Mouse (Mus musculus): ENCODE results near the gene Bcas2. TPM values are rescaled to one million over a fixed set of nuclear protein-coding genes. Genes with fewer than 3 reads are reported as not detected.
"Not testable (repeated sequence)": the region's sequence is repeated elsewhere in the genome, so short reads cannot be mapped to it uniquely, and the experiment has no call there.

Bcas2 gene
- total RNA-seq (2021): 10 to 100 TPM; 69.6 to 77.7 TPM

DNA sequence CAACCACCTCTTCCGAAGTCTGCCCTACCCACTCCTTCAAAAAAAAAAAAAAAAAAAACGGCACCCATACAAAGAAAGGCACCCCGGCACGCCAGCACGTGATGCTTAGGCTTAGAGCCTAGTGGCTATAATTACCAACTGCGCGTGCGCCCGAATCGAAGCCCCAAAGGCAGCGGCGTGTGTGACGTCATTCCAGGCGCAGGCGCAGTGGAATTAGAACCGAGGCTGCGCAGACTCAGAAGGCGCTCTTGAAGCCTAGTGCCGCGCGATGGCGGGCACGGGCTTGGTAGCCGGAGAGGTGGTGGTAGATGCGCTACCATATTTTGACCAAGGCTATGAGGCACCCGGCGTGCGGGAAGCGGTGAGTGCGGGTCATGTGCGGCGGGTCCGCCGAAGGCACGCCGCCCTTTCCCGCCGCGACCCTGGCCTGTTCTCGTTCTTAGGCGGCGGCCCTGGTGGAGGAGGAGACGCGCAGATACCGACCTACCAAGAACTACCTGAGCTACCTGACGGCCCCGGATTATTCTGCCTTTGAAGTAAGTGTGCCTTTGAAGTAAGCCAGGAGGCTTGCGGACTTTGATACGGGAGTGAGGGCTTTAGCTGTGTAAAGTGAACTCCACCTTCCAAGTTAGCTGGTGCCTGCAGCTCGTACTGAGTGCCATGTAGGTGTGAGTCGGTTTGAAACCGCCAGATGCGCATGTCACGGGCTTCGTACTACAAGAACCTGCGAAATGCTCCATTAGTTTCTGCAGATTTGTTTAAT, at the start of gene Bcas2:
Gene Bcas2 (plus strand): TSS at position 151 of the 763 bp plus-strand sequence.
- peak; percentile 98 to 99 for DNase-seq (ENCODE audit: extremely low spot score in 1 of 2, low spot score in 2 of 2)
- intact Hi-C loops (cut with DNase I): loop anchor here (2.0 to 10.0 kb wide), 2 partner anchors 113 to 163 kb away; partner anchors contain the start of gene Nras

DNA sequence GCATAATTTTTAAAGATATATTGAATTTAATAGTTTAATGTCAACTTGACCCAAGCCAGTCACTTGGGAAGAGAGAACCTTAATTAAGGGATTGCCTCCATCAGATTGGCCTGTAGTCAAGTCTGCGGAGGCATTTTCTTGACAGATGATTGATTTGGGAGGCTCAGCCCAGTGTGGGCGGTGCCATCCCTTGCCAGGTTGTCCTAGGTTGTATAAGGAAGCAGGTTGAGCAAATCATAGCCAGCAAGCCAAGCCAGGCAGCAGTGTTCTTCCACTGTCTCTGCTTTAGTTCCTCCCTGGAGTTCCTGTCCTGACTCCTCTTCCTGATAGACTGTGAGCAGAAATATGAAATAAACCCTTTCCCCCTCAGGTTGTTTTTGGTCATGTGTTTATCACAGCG, 47.8 kb upstream of the Bcas2 start:
- no peak for DNase-seq (ENCODE audit: extremely low spot score in 1 of 2, low spot score in 2 of 2)
- intact Hi-C loops (cut with DNase I): no loop called here

DNA sequence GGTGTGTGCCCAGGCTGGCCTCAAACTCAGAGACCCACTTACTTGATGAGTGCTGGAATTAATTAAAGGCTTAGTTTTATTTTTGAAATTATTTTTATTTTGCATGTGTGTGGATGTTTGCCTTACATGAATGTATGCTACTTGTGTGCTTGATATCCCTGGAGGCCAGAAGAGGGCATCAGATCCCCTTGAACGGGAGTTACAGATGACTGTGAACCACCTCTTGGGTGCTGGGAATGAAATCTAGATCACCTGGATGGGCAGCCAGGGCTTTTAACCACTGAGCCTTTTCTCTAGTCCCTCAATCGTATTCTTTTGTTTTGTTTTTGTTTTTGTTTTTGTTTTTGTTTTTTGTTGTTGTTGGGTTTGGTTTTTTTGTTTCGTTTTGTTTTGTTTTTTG, 45.3 kb upstream of the Bcas2 start:
- DNase-seq (ENCODE audit: extremely low spot score in 1 of 2, low spot score in 2 of 2): no peak
- intact Hi-C loops (cut with DNase I): no loop called here

DNA sequence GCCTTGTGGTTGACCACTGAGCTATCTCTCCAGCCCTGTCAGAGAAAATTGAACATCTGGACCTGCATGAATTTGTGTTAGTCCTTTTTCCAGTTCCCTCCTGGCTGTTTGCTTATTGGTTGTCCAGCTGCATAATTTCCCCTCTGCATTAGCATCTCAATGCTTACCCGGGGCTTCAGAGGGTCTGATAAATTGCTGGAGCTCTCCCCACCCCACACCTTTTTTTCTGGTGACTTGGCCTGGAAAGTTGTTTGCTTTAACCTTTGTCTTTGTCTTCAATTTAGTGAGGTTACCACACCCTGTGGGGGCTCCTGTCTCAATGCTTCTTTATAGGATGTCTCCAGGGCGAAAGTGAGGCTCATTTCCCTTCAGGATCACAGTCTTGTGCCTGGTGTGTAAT, 44.3 kb upstream of the Bcas2 start:
- DNase-seq (ENCODE audit: extremely low spot score in 1 of 2, low spot score in 2 of 2): no peak
- intact Hi-C loops (cut with DNase I): no loop called here

DNA sequence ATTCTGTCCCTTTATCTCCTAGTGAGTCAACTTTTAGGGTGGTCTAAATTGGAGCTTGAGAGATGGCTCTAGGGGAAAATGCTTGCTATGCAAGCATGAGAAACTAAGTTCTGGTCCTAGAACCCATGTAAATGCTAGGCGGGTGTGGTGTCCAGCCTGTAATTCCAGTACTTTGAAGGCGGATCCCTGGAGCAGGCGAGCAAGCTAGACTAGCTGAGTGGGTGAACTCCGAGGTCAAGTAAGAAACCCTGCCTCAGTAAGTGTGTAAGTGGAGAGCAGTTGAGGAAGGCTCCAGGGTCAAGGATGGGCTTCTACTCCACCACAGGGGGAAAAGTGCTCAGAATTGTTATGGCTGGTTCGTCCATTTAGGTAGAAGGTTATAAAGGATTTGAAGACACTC, 43.7 kb upstream of the Bcas2 start:
- intact Hi-C loops (cut with DNase I): no loop called here
- DNase-seq (ENCODE audit: extremely low spot score in 1 of 2, low spot score in 2 of 2): no peak

DNA sequence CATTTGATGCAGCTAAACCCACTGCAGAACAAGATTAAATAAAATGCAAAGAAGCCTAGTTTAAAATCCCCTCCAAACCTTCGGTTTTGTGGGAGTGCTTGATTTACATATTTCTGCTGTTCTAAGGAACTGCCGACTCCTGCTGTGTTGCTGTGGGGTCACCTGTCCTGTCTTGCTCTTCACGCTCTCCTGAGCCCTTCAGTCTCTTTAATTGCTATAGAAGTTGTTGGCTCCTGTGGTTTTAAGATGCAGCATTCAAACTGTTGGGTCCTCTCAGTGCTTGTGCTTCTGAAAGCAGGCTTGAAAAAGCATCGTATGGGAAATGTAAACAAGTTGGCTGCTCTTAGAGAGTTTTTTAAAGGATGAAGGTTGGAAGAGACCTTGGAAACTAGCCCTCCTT, 43.2 kb upstream of the Bcas2 start:
- DNase-seq (ENCODE audit: extremely low spot score in 1 of 2, low spot score in 2 of 2): no peak
- intact Hi-C loops (cut with DNase I): no loop called here

DNA sequence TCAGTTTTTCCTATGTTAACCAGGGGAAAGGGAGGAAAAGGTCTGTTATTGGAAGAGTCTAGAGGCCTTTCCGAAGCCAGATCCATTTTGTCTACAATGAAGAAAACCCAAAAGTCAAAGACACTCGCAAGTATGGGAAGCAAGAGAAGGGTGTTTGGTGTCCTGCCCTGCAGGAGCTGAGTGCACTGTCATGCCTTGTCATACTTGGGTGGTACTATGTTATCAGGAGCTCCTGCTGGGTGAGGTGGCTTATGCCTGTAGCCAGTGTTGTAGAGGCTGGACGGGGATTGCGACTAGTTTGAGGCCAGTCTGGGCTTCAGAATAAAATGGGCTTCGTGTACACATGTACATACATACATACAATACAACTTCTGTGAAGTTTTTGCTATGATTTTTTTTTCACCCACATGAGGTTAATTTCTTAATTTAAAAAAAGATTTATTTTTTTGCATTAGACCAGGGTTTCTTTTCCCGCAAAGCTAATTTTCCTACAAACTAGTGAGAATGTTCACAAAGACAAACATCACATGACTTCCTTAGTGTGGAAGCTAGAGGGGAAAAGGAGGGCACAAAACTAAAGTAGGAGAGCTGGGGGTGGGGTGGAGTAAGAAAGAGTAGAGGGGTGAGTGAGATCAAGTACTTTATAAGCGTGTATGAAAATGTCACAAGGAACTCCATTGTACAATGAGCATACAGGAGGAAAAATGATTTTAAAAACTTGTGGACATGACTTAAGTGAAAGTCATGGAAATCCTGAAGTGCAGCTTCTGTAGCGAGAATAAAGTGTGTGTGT, 41.9 kb upstream of the Bcas2 start:
- intact Hi-C loops (cut with DNase I): no loop called here
- DNase-seq (ENCODE audit: extremely low spot score in 1 of 2, low spot score in 2 of 2): no peak

DNA sequence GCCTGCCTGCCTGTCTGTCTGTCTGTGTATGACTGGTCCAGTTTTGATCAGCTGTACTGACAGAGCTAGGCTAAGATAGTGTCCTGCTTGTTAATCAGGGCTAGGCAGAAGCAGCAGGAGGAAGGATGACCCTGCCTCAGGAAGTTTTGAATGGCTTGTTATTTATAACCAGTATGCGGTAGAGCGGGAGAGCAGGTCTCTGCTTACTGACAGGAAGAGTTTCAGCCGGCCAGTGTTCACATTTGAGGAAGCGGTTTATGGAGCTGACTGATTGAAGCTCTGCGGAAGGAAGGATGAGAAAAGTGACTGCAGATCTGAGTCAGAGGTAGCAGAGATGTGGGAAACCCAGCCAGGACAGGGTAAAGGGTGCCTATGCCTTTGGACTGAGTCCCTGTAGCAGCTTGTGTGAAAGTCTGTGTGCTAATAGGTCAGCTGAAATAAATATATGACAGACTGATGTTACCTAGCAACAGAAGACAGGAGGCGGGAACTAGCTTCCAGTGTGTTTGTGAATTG, 41.2 kb upstream of the Bcas2 start:
- DNase-seq (ENCODE audit: extremely low spot score in 1 of 2, low spot score in 2 of 2): peak; percentile 17 to 26
- intact Hi-C loops (cut with DNase I): no loop called here

DNA sequence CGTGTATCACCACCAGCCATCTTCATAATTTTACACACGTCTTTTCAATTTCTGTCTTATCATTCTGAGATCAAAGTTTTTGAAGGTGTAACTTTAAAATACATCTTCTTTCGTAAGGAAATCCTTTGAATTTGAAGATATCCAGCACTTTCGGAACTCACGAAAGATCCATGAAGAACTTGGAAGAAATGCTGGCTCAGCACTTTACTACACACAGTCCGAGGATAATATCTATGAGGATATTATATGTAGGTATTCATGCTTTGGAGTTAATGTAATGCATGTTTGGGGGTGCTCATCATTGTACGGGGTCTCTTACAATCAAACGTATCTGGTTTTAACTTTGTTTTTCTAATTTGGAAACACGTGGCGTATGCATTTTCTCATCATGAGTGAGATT, 38.4 kb upstream of the Bcas2 start:
- intact Hi-C loops (cut with DNase I): no loop called here
- no peak for DNase-seq (ENCODE audit: extremely low spot score in 1 of 2, low spot score in 2 of 2)

DNA sequence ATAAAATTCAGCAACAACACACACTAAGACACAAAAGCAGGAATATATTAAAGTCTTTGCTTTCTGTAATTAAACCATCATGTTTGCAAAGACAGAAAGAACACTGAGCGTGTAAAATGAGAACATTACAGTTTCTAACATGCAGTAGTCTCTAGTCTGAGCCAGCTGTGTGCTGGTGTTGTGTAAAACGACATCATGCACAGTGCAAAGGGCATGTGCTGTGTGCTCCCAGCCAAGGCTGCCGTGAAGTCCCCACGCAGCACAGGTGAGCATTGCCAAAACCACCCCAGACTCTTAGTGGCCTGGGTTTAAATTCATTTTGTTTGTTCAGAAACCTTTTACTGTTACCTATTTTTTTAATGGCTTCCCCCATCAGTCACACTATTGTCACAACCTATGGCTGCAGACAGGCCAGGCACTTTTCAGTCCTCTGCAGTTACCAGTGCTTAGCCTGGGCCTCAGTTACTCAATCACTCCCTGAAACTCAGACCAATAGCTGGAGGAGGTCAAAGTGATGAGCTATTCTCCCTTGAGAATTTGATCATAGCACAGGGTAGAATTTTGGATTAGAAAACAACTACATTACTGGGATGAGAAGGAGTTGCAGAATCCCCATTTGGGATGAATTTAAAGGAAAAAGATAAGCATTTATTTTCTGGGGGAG, 34.9 kb upstream of the Bcas2 start:
- intact Hi-C loops (cut with DNase I): no loop called here
- no peak for DNase-seq (ENCODE audit: extremely low spot score in 1 of 2, low spot score in 2 of 2)

DNA sequence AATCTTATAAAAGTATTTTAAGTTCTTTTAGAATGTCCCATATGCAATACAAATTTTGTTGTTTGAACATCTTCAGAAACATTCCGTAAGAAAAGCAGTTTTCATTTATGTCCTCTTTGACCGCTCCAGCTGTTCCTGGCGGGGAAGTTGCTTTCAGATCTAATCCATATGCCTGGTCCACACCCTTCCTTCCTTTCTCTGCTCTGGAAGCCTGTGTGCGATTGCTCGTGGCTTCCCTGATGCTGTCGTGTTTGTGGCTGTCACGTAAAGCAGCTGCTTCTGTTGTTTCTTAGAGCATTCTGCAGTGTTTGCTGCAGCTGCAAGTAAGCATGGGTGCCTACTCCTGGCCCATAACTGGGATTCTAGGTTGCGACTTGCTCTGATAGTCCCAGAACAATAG, 32.4 kb upstream of the Bcas2 start:
- intact Hi-C loops (cut with DNase I): no loop called here
- peak in 1 of 2 experiments; percentile 40 for DNase-seq (ENCODE audit: extremely low spot score in 1 of 2, low spot score in 2 of 2)

DNA sequence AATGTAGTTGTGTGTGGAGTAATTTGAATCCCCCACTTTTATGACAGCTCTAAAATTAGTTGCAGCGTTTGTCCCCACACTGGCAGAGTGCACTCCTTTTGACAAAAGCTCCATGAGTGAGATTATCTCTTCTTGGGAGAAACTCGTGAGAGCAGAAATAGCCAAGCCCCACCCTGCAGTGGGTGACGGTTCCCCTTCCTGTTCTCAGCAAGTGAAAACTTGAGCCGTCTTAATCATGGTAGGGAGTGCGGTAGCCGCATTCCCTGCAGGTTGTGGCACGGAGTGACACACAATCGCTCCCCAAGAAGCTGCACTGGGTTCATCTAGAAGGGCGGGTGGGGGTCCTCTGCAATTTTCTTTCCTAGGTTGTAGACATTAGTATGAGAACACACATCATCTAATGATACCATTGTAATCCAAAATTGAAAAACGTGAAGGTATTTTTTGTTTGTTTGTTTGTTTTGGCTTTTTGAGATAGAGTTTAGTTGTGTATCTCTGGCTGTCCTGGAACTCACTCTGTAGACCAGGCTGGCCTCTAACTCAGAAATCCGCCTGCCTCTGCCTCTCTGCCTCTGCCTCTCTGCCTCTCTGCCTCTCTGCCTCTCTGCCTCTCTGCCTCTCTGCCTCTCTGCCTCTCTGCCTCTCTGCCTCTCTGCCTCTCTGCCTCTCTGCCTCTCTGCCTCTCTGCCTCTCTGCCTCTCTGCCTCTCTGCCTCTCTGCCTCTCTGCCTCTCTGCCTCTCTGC, 31.2 kb upstream of the Bcas2 start:
- peak in 1 of 2 experiments; percentile 45 for DNase-seq (ENCODE audit: extremely low spot score in 1 of 2, low spot score in 2 of 2)
- intact Hi-C loops (cut with DNase I): not testable (repeated sequence)

DNA sequence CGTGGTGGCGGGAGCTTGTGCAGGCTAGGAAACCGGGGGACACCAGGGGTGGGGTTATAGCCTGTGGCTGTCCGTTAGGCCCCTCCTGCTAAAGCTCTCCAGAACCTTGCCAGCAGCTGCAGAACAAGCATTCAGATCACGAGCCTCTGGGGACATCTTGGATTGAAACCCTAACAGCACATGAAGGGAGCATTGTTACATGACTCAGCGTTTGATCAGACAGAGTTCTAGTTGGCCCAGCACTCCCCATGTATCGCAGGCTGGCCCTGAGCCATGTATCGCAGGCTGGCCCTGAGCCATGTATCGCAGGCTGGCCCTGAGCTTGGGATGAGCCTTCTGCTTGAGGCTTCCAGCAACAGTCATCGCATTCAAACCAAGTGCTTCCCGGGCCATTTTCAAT, 30.2 kb upstream of the Bcas2 start:
- intact Hi-C loops (cut with DNase I): no loop called here
- no peak for DNase-seq (ENCODE audit: extremely low spot score in 1 of 2, low spot score in 2 of 2)

DNA sequence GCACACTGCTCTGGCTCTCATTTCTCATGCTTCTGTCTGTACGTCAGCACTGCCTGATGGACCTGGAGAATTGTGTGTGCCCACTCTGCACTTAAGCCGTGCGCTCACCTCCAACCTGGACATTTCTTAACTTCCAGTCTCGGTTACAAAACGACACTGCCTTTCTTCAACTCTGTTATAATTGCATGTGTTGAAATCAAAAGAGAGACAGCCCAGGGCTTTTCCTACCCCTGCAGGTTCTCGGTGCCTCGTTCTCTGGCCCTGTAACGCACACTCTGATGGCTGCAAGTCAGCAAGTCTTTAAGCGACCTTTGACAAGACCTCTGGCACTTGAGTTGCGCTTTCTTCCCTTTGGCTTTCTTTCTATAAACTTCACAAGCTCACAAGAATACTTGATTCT, 29.1 kb upstream of the Bcas2 start:
- intact Hi-C loops (cut with DNase I): no loop called here

DNA sequence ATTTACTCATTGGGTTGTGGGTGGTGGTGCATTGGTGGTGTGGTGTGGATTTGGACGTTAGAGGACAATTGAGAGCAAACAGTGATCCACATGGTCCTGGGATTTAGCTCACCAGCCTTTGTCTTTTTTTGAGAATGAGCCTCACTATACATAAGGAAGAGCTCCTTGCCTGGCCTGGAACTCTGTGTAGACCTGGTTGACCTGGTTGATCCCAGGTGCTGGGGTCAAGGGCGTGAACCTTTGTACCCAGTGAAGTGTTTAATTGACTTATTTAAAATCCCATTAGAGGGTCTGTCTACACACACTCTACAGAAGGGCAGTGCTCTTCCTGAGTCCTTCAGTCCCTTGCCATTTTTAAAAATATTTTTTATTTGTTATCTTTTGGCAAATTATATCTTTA, 26.1 kb upstream of the Bcas2 start:
- intact Hi-C loops (cut with DNase I): no loop called here
- no peak for DNase-seq (ENCODE audit: extremely low spot score in 1 of 2, low spot score in 2 of 2)

More for the DNA sequence above, 29.1 kb upstream of the Bcas2 start:
- no peak for DNase-seq (ENCODE audit: extremely low spot score in 1 of 2, low spot score in 2 of 2)

DNA sequence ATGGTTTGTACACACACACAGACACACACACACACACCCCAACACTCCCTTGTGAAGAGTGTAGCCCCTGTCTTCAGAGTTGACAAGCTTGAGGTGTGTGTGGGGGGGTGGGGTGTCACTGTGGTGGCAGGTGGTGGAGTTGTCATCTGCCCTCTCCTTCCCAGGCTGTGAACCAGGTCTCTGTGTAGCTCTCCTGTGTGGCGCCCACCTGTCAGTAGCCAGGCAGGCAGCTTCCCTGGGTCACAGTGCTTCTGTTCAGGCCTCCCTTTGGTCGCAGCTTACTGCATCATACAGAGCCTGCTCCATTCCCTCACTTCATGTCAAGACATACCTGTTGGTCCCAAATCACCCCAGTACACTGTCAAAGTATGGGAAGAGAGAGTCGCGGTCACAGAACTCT, 25.7 kb upstream of the Bcas2 start:
- DNase-seq (ENCODE audit: extremely low spot score in 1 of 2, low spot score in 2 of 2): no peak
- intact Hi-C loops (cut with DNase I): no loop called here

DNA sequence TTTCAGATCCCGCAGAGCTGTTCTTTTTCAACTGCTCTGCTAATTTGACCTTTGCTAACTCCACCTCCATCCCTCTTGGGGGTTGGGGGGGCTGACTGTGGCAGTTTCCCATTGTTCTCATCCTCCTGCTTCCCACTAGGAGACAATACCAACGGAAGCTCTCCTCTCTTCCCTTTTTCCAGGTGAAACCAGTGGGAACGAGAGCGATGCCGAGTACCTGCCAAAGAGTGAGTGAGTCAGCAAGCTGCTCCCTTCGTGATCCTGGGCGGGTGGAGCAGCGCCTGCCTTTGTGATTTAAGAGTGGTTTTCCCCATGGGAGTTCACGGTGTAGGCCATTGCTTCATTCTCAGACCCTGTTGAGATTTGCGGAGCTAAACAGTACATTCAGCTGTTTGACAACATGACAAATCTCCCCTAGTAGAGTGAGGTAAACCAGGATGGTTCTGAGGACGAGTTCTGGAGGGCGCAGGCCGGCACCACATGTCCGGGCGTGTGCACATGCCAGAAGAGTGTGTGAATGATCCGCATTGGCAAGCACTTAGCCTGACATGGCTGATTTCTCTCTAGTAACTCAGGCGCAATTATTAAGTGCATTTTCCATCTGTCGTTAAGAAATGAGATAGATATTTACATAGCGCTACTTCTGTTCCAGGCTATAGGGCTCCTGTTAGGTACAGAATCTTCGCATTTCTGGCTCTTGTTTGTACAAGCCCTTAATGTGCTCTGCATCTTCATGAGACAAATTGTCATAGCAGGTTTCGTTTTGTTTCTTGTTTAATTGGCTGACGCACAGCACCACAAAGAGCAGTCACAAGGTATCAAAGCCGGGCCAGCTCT, 24.9 kb upstream of the Bcas2 start:
- no peak for DNase-seq (ENCODE audit: extremely low spot score in 1 of 2, low spot score in 2 of 2)
- intact Hi-C loops (cut with DNase I): no loop called here

DNA sequence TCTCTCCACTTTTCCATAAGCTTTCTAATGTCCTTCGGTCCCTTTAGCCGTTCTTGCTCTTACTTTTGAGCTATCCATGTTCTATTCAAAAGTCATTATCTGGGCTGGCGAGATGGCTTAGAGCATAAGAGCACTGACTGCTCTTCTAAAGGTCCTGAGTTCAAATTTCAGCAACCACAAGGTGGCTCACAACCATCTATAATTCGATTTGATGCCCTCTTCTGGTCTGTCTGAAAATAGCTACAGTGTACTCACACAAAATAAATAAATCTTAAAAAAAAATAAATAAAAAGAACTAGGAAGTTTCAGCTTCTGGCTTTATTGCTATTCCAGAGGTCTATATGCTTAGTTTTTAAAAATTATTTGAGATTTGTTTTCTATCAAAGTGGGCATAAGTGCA, 23.7 kb upstream of the Bcas2 start:
- intact Hi-C loops (cut with DNase I): no loop called here
- DNase-seq (ENCODE audit: extremely low spot score in 1 of 2, low spot score in 2 of 2): no peak
